Mouse (Mus musculus): ENCODE measurements around the gene Gins1.
A peak's percentile ranks its signal among the peaks of the same experiment; 100 is the strongest.
"Not testable (repeated sequence)": the region's sequence is repeated elsewhere in the genome, so short reads cannot be mapped to it uniquely, and the experiment has no call there.

Gins1 gene

GRCm38 (mm10) chr2:150910295-150910881 lies 5.2 kb downstream of the Gins1 start:
- no peak for DNase-seq

GRCm38 (mm10) chr2:150914781-150915515 lies 9.7 kb downstream of the Gins1 start:
- no peak for DNase-seq

- no peak for DNase-seq
Observed at GRCm38 (mm10) chr2:150915786-150916185, 10.6 kb downstream of the Gins1 start.

GRCm38 (mm10) chr2:150918720-150919119 lies 13.5 kb downstream of the Gins1 start:
- DNase-seq, result no peak

- no peak for DNase-seq
Observed at GRCm38 (mm10) chr2:150920543-150920942, 15.3 kb downstream of the Gins1 start.

- DNase-seq, result no peak
Observed at GRCm38 (mm10) chr2:150921697-150922096, 16.5 kb downstream of the Gins1 start.

GRCm38 (mm10) chr2:150922165-150922564 lies 17.0 kb downstream of the Gins1 start:
- DNase-seq, result no peak

- DNase-seq, result no peak
Observed at GRCm38 (mm10) chr2:150923026-150923425, 17.8 kb downstream of the Gins1 start.

- no peak for DNase-seq
Observed at GRCm38 (mm10) chr2:150923505-150923904, 18.3 kb downstream of the Gins1 start.

- peak; percentile 12 for DNase-seq
Observed at GRCm38 (mm10) chr2:150927038-150927720, 22.0 kb downstream of the Gins1 start.

GRCm38 (mm10) chr2:150929156-150929555 lies 24.0 kb downstream of the Gins1 start:
- no peak for DNase-seq

- no peak for DNase-seq
Observed at GRCm38 (mm10) chr2:150930806-150931205, 25.6 kb downstream of the Gins1 start.

GRCm38 (mm10) chr2:150933482-150933881 lies 28.3 kb downstream of the Gins1 start:
- DNase-seq, result no peak

GRCm38 (mm10) chr2:150934659-150935058 lies 29.5 kb downstream of the Gins1 start:
- DNase-seq, result no peak

- no peak for DNase-seq
Observed at GRCm38 (mm10) chr2:150944017-150944416, 38.8 kb downstream of the Gins1 start.

- DNase-seq, result not testable (repeated sequence)
Observed at GRCm38 (mm10) chr2:150947341-150947740, 42.1 kb downstream of the Gins1 start.

- DNase-seq, result not testable (repeated sequence)
Observed at GRCm38 (mm10) chr2:150947880-150948611, 42.8 kb downstream of the Gins1 start.

GRCm38 (mm10) chr2:150948786-150949185 lies 43.6 kb downstream of the Gins1 start:
- no peak for DNase-seq

- DNase-seq, result no peak
Observed at GRCm38 (mm10) chr2:150949652-150950051, 44.5 kb downstream of the Gins1 start.

GRCm38 (mm10) chr2:150950056-150950455 lies 44.9 kb downstream of the Gins1 start:
- DNase-seq, result no peak

- no peak for DNase-seq
Observed at GRCm38 (mm10) chr2:150951201-150951600, 46.0 kb downstream of the Gins1 start.

- DNase-seq, result no peak
Observed at GRCm38 (mm10) chr2:150955859-150956258, 50.7 kb downstream of the Gins1 start.

GRCm38 (mm10) chr2:150959521-150959920 lies 54.3 kb downstream of the Gins1 start:
- DNase-seq, result no peak

All from kidney, postnatal 14 days (tissue).